Mouse (Mus musculus) layer of hippocampus, adult 11-12 months (tissue): ENCODE measurements around the gene Ccdc138.

Source experiments
- DNase-seq: peaks from one replicate; pipeline ENCODE4 v3.0.0; 2022; ENCODE audit warnings: low spot score

Gene Ccdc138

DNA sequence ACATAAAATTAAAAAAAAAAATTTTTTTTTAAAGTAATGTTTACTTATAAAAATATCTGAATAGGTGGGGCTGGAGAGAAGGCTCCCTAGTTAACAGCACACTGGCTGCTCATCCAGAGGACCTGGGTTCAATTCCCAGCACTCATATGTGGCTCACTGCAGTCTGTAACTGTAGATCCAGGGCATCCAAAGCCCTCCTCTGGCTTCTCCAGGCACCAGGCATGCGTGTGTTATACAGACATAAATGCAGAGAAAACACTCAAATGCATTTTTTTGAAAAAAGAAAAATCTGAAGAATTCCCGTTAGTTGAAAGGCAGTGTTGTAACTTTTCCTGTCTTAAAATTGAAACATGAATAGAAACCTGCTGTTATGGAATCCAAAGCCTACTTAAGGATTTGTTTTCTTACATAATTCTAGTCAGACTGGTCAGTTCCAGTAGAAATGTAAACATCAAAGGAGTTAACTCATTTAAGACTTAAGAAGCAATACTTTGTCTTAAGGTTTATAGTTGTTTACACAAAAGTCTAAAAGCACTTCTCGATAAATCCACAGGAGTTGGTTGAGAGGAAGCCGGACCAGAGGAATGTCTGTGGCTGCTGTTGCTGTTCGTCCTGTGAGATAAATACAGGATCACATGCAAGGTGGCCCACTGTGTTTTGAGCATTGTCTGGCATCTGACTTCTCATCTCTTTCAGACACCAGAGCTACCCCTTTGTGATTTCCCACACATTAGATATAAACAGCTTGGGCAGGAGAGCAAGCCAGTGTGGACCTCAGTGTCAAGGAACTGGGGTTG lies 87.9 kb downstream of the Ccdc138 start:
- DNase-seq: no peak

DNA sequence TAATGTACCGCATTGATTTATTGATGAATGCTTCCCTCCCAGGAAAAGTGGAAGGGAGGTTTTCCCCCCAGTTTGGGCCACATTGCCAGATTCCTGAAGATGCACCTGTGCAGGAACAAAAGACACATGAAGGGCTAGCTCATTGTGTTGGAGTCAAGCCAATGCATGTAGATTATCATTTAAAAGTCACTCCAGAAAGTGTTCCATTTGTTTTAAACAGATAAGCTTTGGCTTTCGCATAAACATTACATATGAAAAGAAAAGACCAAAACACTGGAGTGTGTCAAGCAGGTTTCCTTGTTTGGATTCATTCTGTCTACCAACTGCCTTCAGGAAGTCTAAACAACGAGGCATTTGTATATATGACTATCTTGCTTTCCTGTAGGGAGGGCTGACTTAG lies 96.7 kb downstream of the Ccdc138 start:
- DNase-seq: no peak

DNA sequence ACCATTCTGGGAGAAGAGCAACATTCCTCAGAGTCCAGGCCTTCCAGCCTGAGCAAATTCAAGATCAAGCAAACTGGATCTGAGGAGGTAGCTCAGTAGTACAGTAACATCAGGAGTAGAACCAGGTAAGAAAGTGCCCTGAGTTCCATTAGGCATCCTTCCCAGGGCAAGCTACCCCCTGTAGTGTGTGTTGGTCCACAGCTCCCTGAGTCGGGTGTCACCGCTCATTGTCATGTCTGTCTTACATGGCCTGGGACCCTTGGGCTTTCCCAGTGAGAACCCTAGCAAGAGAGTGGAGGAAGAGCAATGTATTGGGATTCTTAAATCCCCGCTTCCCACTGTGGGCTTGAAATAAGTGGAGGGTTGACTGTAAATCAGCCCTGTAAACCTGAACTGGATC lies 97.4 kb downstream of the Ccdc138 start:
- DNase-seq: no peak

DNA sequence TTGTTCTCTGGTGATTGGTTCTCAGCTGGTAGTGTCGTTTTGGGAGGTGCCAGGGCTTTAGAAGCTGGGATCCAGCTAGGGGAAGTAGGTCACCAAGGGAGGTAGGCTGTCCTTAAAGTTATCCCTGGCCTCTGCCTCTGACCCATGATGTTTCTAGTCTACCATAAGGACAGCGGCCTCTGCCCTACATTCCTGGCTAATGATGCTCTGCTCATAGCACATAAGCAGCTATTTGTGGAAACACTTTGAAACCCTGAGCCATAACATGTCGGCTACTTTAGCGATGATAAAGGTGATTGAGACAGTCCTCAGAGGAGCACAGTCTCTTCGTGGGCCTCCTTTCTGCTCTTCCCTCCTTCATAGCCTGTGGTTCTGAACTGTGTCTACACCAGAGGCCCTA lies 98.1 kb downstream of the Ccdc138 start:
- no peak for DNase-seq

DNA sequence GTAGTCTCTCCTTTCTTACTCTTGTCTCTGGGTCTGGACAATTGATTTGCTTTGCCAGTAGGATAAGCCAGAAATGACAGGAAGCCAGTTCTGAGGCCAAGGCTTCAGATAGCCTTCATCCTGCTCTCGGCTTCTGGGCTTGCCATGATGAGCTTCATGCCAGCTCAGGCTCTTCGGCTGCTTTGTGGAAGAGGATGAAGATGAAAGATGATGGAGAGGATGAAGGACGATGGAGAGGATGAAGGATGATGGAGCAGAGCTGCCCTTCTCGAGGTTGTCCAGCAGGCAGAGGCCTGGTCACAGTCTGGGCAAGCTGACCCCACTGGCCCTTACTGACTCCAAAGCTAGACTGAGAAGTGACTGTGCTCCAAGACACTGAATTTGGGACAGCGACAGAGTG lies 102.4 kb downstream of the Ccdc138 start:
- no peak for DNase-seq

DNA sequence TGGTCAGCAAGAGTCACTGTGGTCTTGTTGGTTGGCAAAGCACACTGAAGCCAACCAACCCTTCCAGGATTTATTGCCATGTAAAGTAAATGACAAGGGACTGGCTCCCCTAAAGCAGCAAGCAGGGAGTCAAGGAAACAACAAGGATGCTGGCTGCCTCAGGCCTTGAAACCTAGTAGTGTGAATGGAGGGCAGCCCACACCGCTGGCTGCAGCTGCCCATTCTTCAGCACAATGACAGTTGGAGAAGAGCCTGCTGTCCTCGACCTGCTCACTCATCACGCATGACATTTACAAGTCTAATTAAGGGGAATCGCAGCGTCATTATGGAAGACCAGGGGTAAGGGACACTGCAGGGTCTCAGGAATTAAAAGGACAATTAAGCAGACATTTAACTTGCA lies 103.2 kb downstream of the Ccdc138 start:
- DNase-seq: no peak

DNA sequence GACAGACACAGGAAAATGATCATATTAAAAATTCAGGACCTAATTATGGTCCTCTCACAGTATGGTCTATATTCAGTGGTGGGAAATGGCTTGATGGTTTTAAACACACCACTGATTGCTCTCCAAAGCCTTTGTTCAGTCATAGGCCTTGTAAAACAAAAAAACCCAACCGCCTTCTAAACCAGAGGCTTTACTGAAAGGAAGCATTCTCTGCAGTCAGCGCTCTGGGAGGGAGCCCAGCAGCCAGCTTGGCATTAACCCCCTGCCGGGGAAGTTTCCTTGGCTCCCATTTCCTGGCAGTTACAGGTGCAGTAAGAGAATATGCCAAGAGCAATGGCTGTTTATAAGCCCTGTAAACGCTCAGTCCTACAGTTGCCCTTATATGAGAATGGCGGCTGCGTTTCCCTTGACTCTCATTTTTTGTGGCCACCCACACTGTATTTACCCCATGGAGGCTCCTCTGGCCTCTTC lies 103.7 kb downstream of the Ccdc138 start:
- peak; percentile 62 for DNase-seq

DNA sequence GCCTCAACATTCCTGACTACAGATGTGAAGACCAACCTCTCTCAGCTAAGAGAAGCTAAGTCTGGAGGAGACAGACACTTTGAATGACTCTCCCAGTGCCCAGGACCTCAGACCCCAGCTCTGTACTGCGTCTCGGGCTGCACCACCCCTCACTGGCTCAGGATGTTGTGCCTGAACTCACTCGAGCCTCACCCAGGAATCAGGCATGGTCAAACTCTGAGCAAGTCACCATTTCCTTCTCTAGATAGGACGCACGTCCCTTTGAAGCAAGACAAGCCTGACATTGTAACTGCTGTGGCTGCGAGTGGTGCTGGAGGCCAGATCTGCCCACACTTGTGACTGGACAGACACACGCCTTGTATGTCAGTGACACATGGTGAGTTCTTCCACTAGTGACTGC lies 104.2 kb downstream of the Ccdc138 start:
- DNase-seq: no peak

DNA sequence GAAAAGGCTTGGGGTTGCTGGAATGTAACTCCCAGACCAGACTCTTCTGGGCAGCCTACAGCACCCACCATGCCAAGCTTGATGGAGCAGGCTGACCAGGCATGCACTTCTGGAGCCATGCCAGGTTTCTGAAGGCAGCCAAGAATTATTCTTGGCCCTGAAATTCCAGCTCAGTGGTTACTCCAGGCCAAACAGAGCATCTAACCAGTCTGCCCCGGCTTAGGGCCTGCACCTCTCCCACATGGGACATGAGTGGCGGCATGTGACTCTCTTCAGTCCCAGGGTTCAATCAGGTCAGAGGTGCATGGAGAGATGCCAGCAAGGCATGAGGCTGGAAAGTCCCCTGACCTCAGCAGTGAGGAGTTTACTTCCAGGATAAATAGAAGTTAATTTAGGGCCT lies 107.0 kb downstream of the Ccdc138 start:
- peak; percentile 47 for DNase-seq

DNA sequence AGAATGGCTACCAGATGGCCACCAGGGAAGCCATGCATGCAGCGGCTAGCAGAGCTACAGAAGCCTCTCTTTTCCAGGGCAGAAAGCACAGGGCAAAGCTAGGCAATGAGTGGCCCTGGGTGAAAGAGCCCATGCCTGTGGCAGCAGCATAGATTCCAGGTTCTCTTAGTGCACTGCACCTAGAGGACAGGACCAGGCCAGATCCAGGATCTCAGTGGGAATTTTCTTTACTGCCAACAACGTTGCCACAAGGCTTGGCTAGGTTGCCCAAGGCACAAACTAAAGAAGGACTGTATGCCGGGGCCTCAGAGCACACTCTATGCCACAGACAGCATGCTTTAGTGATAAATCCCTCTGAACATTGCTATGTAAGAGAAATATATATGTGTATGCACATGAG lies 108.6 kb downstream of the Ccdc138 start:
- DNase-seq: no peak

DNA sequence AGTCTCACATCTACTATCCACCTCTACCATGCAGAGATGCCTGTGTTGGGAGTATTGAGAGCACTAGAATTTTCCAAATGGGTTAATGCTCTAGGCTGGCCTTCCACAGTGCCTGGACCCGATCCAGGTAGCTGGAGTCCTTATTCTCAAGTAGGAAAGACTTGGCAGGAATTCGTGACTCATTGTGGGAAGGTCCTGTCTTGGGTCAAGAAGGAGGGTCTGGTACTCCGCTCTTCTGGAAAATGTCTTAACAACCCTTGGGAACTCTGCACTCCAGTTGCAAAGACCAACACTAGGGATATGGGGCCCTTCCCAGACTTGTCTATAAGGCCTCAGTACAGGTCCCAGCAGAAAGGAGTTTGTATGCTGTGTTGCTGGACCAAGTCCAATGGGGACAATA lies 111.1 kb downstream of the Ccdc138 start:
- DNase-seq: no peak

DNA sequence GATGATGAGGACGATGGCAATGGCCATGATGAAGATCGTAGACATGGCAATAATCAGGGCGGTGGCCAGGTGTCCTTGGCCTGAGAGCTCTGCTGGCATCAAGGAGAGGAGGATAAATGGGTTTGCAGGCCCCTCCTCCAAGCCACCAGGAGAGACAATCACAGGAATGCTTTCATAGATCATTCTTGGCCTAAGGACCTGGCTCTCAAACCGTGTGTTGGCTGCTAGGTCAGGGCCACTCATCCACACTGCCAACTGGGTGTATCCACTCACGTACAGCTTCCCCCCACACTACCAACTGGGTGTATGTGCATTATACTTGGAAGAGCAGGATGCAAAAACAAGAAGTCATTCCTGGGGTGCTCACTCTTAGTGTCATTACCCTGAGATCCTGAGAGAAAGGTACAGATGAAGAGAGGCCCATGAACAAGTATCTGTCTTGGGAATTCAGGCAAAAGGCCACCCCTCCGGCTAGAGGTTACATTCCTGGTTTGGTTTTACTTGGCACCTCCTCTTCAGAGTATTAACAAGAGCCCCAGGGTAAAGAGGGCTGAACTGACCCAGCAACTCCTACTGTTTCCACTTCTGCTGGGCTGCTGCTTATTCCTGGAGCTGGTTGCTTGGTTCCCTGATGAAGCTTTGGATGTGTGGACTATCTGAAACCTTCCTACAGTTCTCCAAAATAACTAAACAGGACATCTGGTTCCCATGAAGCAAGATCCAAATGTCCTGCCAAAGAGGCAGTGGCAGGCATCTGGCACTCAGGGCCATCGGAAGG lies 112.9 kb downstream of the Ccdc138 start:
- no peak for DNase-seq

DNA sequence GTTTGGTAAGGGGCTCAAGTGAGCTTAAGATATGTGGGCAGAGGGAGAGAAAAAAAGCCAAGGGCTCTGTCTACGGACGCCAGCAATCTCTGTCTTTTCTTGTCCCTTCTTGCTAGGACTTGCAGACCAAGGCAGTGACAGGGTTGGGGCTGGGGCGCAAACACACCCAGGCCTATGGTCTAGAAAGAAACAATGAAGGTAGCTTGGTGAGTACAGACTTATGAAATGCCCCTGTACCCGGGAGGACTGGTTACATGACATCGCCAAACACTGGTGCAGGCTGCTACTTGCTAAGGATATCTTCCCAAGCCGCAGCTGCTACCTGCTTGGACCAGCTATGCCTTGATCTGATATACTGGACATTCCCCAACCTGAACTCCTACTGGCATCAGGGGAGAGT lies 116.9 kb downstream of the Ccdc138 start:
- DNase-seq: no peak

DNA sequence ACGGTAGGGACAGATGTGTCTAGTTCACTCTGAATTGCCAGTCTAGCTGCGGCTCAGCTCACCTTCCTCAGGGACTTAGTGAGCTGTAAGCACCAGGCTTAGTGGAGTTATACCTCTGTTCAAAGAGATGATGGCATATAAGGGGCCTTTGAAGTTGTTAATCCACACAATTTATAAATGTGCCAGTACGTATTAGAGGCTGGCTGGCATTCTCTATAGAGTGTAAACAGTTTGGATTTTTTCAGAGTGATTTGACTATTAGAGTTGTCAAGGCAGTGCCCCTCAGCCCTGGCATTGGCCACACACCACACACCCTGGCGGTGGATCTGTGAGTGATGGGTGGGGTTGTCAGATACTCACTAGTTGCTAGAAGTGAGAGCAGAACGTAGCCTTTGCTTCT lies 118.8 kb downstream of the Ccdc138 start:
- no peak for DNase-seq

DNA sequence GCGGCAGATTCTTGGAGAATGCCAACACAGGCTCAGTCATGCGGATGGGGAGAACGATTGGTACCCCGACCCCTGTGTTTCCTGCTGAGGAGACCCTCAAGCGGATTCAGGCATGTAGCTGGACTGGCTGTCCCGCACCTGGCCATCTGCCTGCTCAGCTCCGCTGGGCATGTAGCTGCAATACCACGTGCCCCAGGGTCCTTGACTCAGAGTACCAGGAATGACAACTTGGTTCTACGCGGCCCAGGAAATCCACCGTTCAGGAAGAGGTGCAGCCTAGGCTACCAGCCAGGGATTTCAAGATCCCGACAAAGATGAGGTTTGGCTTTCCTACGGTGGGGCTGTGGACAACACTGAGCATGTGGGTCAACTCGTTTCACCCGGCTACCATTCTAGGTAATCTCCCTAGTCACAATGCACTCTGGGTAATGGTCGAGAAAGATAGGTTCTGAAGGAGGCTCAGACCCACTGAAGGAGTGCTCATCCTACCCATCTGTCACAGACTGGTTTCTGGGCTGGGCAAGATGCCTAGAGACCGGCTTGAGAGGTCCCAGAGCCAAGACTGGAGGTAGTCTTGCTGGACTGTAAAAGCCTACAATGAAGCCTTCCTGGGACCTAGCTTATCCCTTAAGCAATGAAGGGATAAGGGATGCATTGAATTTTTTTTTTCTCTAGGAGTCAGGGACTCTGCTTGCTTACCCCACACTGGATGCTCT lies 120.9 kb downstream of the Ccdc138 start:
- DNase-seq: no peak

DNA sequence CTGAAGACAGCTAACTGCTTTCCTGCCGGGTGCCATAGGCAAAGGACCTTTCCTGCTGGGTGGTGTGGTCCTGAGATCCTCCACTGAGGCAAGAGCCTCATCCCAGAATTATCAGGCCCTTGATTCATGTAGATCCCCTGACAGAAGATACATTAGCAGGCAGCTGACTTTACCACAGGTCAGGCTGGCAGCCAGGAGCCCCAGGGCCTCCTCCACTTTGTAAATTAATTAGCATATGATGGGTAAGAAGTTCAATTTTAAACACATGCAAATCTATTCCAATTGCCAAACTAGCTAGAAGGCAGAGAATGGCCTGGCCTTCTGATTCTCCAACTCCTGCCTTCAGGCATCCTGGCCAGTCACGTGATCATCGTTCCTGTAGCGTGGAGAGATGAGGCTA lies 121.5 kb downstream of the Ccdc138 start:
- no peak for DNase-seq

DNA sequence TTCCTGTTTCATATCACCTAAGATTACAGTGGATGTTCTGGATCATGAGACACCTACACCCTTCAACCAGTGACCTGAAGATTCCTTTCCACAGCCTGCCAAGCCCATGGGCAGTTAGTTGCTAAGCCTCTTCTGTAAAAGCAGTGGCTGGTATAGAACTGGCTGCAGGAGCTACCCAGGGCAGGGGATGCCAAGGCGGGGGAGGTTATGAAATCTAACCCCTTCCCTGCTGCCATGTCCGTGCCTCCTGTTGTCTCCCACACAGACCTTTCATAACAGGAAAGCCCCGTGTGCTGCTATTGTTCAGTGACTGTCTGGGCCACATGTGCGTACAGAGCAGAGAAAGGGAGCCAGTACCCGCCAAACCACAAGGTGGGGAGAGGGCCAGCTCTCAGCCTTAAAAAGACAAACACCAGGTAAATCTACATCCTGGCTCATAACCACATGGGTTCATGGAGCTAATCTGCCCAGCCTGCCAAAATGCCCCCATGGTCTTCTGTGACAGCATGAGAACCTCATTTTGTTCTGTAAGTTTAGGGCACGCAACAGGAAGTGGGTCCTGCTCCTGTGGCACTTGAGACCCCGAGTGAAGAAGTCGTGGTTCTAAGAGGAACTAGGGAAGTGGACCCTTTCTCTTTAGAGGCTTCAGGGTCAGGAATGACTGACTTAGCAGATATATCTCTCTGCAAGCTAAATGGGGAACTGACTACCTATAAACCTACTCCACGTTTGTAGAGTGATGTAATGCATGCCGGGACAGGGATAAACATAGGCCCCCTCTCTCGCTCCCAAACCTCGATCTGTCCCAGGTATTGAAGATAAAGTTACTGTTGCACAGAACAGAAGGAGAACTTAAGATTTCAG lies 127.3 kb downstream of the Ccdc138 start:
- DNase-seq: no peak
